In genomic region chr2:116001352-116002138, GRCm38 (mm10) we compare ENCODE assay signal across 14 mouse cellular contexts.
DNase-seq lines count a peak whose midpoint lies in the region; ATAC-seq and TF ChIP-seq lines count a peak whose summit lies in the region.
"Had no signal": no experiment of that assay in that cellular context is flagged by ENCODE, and none has a peak within 500 bp of the region (broad histone marks: within the 10 kb centered on the region; RNA-seq: fewer than 3 reads in every experiment).

No protein-coding gene starts in this region.

- 0 out of 2 replicates have a peak overlapping the region, but pooled peaks have one; percentile 2 for H3K27ac ChIP-seq in forebrain, embryonic 10.5 days
- no peak overlapping the region for H3K27ac ChIP-seq in forebrain, postnatal 0 days (ENCODE audit: low read depth, low read length)
- H3K27ac ChIP-seq in stomach, embryonic 14.5 days (ENCODE audit: low read length): peak overlapping the region; percentile 45; the same call in 1 of the 2 replicates
- no peak overlapping the region for H3K27ac ChIP-seq in stomach, postnatal 0 days (replicated peaks)
- H3K27ac ChIP-seq in midbrain, embryonic 13.5 days: peak overlapping the region; percentile 63
- H3K27ac ChIP-seq: embryonic facial prominence, embryonic 15.5 days; heart, embryonic 15.5 days had no signal

- H3K9ac ChIP-seq in forebrain, postnatal 0 days: no peak overlapping the region
- no peak overlapping the region for H3K9ac ChIP-seq in stomach, embryonic 14.5 days (replicated peaks; ENCODE audit: low read depth, low read length)
- no peak overlapping the region for H3K9ac ChIP-seq in stomach, postnatal 0 days (ENCODE audit: low read length)
- no peak overlapping the region for H3K9ac ChIP-seq in midbrain, embryonic 13.5 days (replicated peaks)
- H3K9ac ChIP-seq: embryonic facial prominence, embryonic 15.5 days; heart, embryonic 15.5 days; liver, postnatal 0 days had no signal

- H3K4me3 ChIP-seq in forebrain, embryonic 10.5 days: no peak overlapping the region
- H3K4me3 ChIP-seq in forebrain, postnatal 0 days (ENCODE audit: low read depth, low read length): no peak overlapping the region
- no peak overlapping the region for H3K4me3 ChIP-seq in stomach, embryonic 14.5 days (ENCODE audit: low read depth, low read length)
- no peak overlapping the region for H3K4me3 ChIP-seq in stomach, postnatal 0 days (ENCODE audit: low read depth, low read length)
- no peak overlapping the region for H3K4me3 ChIP-seq in midbrain, embryonic 13.5 days (replicated peaks)
- H3K4me3 ChIP-seq: embryonic facial prominence, embryonic 15.5 days; heart, embryonic 15.5 days; myocyte had no signal

- WGBS in forebrain, embryonic 10.5 days: 21% methylated on average over 6 of the region's 6 CpGs
- 24% methylated on average over 6 of the region's 6 CpGs for WGBS in forebrain, postnatal 0 days
- 19% methylated on average over 6 of the region's 6 CpGs for WGBS in stomach, embryonic 14.5 days
- 33% methylated on average over 6 of the region's 6 CpGs for WGBS in stomach, postnatal 0 days
- 33% methylated on average over 6 of the region's 6 CpGs for WGBS in midbrain, embryonic 13.5 days

- H3K9me3 ChIP-seq in forebrain, embryonic 10.5 days: no peaks in the 10 kb centered on the region
- H3K9me3 ChIP-seq in forebrain, postnatal 0 days (ENCODE audit: low read length): no peaks in the 10 kb centered on the region
- no peaks in the 10 kb centered on the region for H3K9me3 ChIP-seq in stomach, embryonic 14.5 days (ENCODE audit: control insufficient read depth, low read depth, low read length)
- no peaks in the 10 kb centered on the region for H3K9me3 ChIP-seq in stomach, postnatal 0 days (ENCODE audit: control insufficient read depth, low read length)
- H3K9me3 ChIP-seq in midbrain, embryonic 13.5 days: no peaks in the 10 kb centered on the region
- H3K9me3 ChIP-seq: embryonic facial prominence, embryonic 15.5 days; heart, embryonic 15.5 days had no signal

- H3K4me2 ChIP-seq in forebrain, postnatal 0 days (ENCODE audit: low read depth): no peak overlapping the region
- H3K4me2 ChIP-seq in stomach, embryonic 14.5 days (replicated peaks; ENCODE audit: low read depth, low read length): no peak overlapping the region
- no peak overlapping the region for H3K4me2 ChIP-seq in stomach, postnatal 0 days (replicated peaks; ENCODE audit: low read depth)
- no peak overlapping the region for H3K4me2 ChIP-seq in midbrain, embryonic 13.5 days (replicated peaks)
- H3K4me2 ChIP-seq: embryonic facial prominence, embryonic 15.5 days; heart, embryonic 15.5 days had no signal

- H3K4me1 ChIP-seq in forebrain, embryonic 10.5 days: peaks cover 69% of the 10 kb centered on the region
- peaks cover 16% of the 10 kb centered on the region for H3K4me1 ChIP-seq in forebrain, postnatal 0 days (ENCODE audit: insufficient read depth)
- H3K4me1 ChIP-seq in stomach, embryonic 14.5 days (ENCODE audit: control insufficient read depth, insufficient read depth, low read length): peaks cover 19% of the 10 kb centered on the region
- H3K4me1 ChIP-seq in stomach, postnatal 0 days (replicated peaks; ENCODE audit: control insufficient read depth, insufficient read depth): 0 out of 2 replicates have a peak, but pooled peaks cover 2% of the 10 kb centered on the region
- peaks cover 55% of the 10 kb centered on the region for H3K4me1 ChIP-seq in midbrain, embryonic 13.5 days (replicated peaks)

- no peak for ATAC-seq in forebrain, postnatal 0 days
- ATAC-seq in stomach, embryonic 14.5 days (ENCODE audit: insufficient number of reproducible peaks, insufficient read depth, low FRiP score, low read depth): no peak
- no peak for ATAC-seq in stomach, postnatal 0 days (ENCODE audit: low FRiP score, low TSS enrichment)
- no peak; the same call in 1 of the 2 replicates for ATAC-seq in midbrain, embryonic 13.5 days
- ATAC-seq: liver, postnatal 0 days had no signal

- peaks cover 17% of the 10 kb centered on the region for H3K36me3 ChIP-seq in forebrain, embryonic 10.5 days (replicated peaks)
- 0 out of 2 replicates have a peak, but pooled peaks cover 5% of the 10 kb centered on the region for H3K36me3 ChIP-seq in forebrain, postnatal 0 days (ENCODE audit: insufficient read depth)
- H3K36me3 ChIP-seq in stomach, embryonic 14.5 days (ENCODE audit: control insufficient read depth, insufficient read depth, low read length): peaks cover 36% of the 10 kb centered on the region
- H3K36me3 ChIP-seq in stomach, postnatal 0 days (ENCODE audit: control insufficient read depth, insufficient read depth, low read length): 0 out of 2 replicates have a peak, but pooled peaks cover 3% of the 10 kb centered on the region
- no peaks in the 10 kb centered on the region for H3K36me3 ChIP-seq in midbrain, embryonic 13.5 days

- DNase-seq in forebrain, embryonic 10.5 days (ENCODE audit: extremely low spot score, low spot score): no peak
- DNase-seq in forebrain, postnatal 0 days: no peak
- DNase-seq in stomach, postnatal 0 days (ENCODE audit: low spot score): no peak
- no peak for DNase-seq in Muller cell, postnatal 12 days (ENCODE audit: inconsistent ontology term)
- DNase-seq in cerebellum, adult 18-20 months: no peak
- no peak for DNase-seq in urinary bladder, adult 18-20 months (ENCODE audit: low spot score in 2 of 2)
- DNase-seq: liver, postnatal 0 days; right cerebral cortex, postnatal 14 days; thymus, adult 2 months had no signal

- TF ChIP-seq CTCF in forebrain, postnatal 0 days (IDR thresholded peaks at IDR 0.05; ENCODE audit: low read depth): no peak
- no peak for TF ChIP-seq CTCF in stomach, postnatal 0 days (IDR thresholded peaks at IDR 0.05; ENCODE audit: low read depth)

- TF ChIP-seq EP300 in stomach, postnatal 0 days (optimal IDR thresholded peaks at IDR 0.05): no peak

- peaks cover 90% of the 10 kb centered on the region for H3K27me3 ChIP-seq in forebrain, embryonic 10.5 days (ENCODE audit: poor library complexity, severe bottlenecking)
- H3K27me3 ChIP-seq in forebrain, postnatal 0 days (ENCODE audit: insufficient read depth, low read length): no peaks in the 10 kb centered on the region
- no peaks in the 10 kb centered on the region for H3K27me3 ChIP-seq in stomach, embryonic 14.5 days (ENCODE audit: control insufficient read depth, insufficient read depth, low read length)
- no peaks in the 10 kb centered on the region for H3K27me3 ChIP-seq in stomach, postnatal 0 days (ENCODE audit: control insufficient read depth, insufficient read depth, low read length)
- H3K27me3 ChIP-seq in midbrain, embryonic 13.5 days: peaks cover 39% of the 10 kb centered on the region
- H3K27me3 ChIP-seq: embryonic facial prominence, embryonic 15.5 days; heart, embryonic 15.5 days had no signal

Comparison
In these comparisons a context has a peak if more than half of its experiments do, and no peak if none do; other contexts are left out.
1. H3K27ac ChIP-seq: peak in forebrain, embryonic 10.5 days (single experiment), stomach, embryonic 14.5 days (single experiment) and midbrain, embryonic 13.5 days (single experiment); none in forebrain, postnatal 0 days (single experiment) and stomach, postnatal 0 days (single experiment).